In the genomic region with DNA sequence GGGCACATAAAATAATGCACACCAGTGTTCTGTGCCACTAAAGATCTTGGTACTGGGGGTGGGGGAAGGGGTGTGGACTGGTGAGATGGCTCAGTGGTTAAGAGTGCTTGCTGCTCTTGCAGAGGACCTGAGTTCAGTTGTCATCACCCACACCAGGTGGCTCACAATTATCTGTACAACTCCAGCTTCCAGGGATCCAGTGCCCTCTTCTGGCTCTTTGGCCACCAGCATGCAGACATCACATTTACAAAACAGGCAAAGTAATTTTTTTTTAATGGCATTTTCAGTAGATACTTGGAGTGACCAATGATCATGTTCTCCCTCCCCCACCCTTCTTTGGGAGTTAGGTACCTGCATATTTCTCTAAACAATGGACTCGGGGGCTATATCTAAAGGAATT, we compare ENCODE assay signal across 20 mouse cellular contexts. TPM values are rescaled to one million over a fixed set of nuclear protein-coding genes. Genes with fewer than 3 reads are reported as not detected.
DNase-seq lines count a peak whose midpoint lies in the region; ATAC-seq and TF ChIP-seq lines count a peak whose summit lies in the region.
"Had no signal": no experiment of that assay in that cellular context is flagged by ENCODE, and none has a peak within 500 bp of the region (broad histone marks: within the 10 kb centered on the region; RNA-seq: fewer than 3 reads in every experiment).

No protein-coding gene starts in this region.

- no peak for DNase-seq in gastrocnemius, adult 2 months
- DNase-seq in gastrocnemius, adult 8-10 months (ENCODE audit: low spot score in 2 of 2), result no peak
- DNase-seq in liver, adult 2 months (ENCODE audit: extremely low read depth, low read depth, low spot score), result peak; percentile 26
- peak; percentile 53 for DNase-seq in 416B (ENCODE audit: low read depth)
- peak; percentile 10 for DNase-seq in R1 (ENCODE audit: low read depth, low spot score)
- no peak for DNase-seq in testis, postnatal 10 days (ENCODE audit: low spot score)
- DNase-seq in gastrocnemius, postnatal 4 days (ENCODE audit: low spot score in 2 of 2), result no peak
- DNase-seq: B cell, adult 2 months; cerebellum, postnatal 25 days; gastrocnemius, postnatal 10 days; liver, embryonic 13.5 days; right cerebral cortex, postnatal 25 days; thymus, adult 2 months had no signal

- no peaks in the 10 kb centered on the region for H3K36me3 ChIP-seq in liver, adult 2 months (ENCODE audit: control insufficient read depth, insufficient read depth, low read length)
- no peaks in the 10 kb centered on the region for H3K36me3 ChIP-seq in liver, embryonic 12.5 days
- H3K36me3 ChIP-seq: embryonic facial prominence, embryonic 10.5 days; heart, embryonic 10.5 days; liver, embryonic 13.5 days; neural tube, embryonic 12.5 days had no signal

- peaks cover 4% of the 10 kb centered on the region for H3K4me1 ChIP-seq in liver, adult 2 months (ENCODE audit: control insufficient read depth, insufficient read depth, low read length)
- H3K4me1 ChIP-seq in liver, embryonic 12.5 days, result no peaks in the 10 kb centered on the region
- H3K4me1 ChIP-seq: embryonic facial prominence, embryonic 10.5 days; heart, embryonic 10.5 days; liver, embryonic 13.5 days; neural tube, embryonic 12.5 days had no signal

- intact Hi-C loops in gastrocnemius, adult 2 months (cut with DNase I), result no loop called here

- H3K27me3 ChIP-seq in liver, adult 2 months (ENCODE audit: control insufficient read depth, insufficient read depth, low read length), result no peaks in the 10 kb centered on the region
- peaks cover 10% of the 10 kb centered on the region for H3K27me3 ChIP-seq in liver, embryonic 12.5 days (replicated peaks)

- H3K4me3 ChIP-seq in gastrocnemius, adult 2 months, result no peak overlapping the region
- no peak overlapping the region for H3K4me3 ChIP-seq in liver, adult 2 months (ENCODE audit: insufficient read depth, low read depth, low read length)
- no peak overlapping the region for H3K4me3 ChIP-seq in liver, embryonic 12.5 days
- H3K4me3 ChIP-seq: embryonic facial prominence, embryonic 10.5 days; erythroblast, embryonic 14.5 days; heart, embryonic 10.5 days; liver, embryonic 13.5 days; megakaryocyte, embryonic 14.5 days; neural tube, embryonic 12.5 days had no signal

- H3K27ac ChIP-seq in gastrocnemius, adult 2 months, result no peak overlapping the region
- no peak overlapping the region for H3K27ac ChIP-seq in liver, adult 2 months (replicated peaks; ENCODE audit: insufficient read depth, low read depth, low read length)
- no peak overlapping the region for H3K27ac ChIP-seq in liver, embryonic 12.5 days
- H3K27ac ChIP-seq: embryonic facial prominence, embryonic 10.5 days; heart, embryonic 10.5 days; liver, embryonic 13.5 days; neural tube, embryonic 12.5 days had no signal

- H3K79me2 ChIP-seq in liver, adult 2 months (ENCODE audit: control insufficient read depth, insufficient read depth, low read length), result no peaks in the 10 kb centered on the region

- ATAC-seq in liver, embryonic 12.5 days, result no peak
- ATAC-seq: forebrain, embryonic 16.5 days had no signal

- TF ChIP-seq CTCF in gastrocnemius, adult 2 months (IDR thresholded peaks at IDR 0.05), result peak; percentile 43
- peak; percentile 55 for TF ChIP-seq CTCF in liver, adult 2 months (IDR thresholded peaks at IDR 0.05; ENCODE audit: low read depth, low read length)

- no peak overlapping the region for H3K4me2 ChIP-seq in liver, embryonic 12.5 days
- H3K4me2 ChIP-seq: liver, embryonic 13.5 days; neural tube, embryonic 12.5 days had no signal

- 86% methylated on average over 1 of the region's 1 CpGs for WGBS in liver, adult 2 months
- WGBS in liver, embryonic 12.5 days (ENCODE audit: insufficient replicate concordance), result 51% methylated on average over 1 of the region's 1 CpGs

- no peak for TF ChIP-seq POLR2A in liver, adult 2 months (IDR thresholded peaks at IDR 0.05; ENCODE audit: extremely low read depth, insufficient read depth, low read length)

- H3K9me3 ChIP-seq in liver, embryonic 12.5 days (replicated peaks), result no peaks in the 10 kb centered on the region
- H3K9me3 ChIP-seq: embryonic facial prominence, embryonic 10.5 days; heart, embryonic 10.5 days; liver, embryonic 13.5 days; neural tube, embryonic 12.5 days had no signal

- H3K9ac ChIP-seq in liver, adult 2 months (ENCODE audit: low read depth, low read length), result no peak overlapping the region
- H3K9ac ChIP-seq in liver, embryonic 12.5 days, result no peak overlapping the region
- H3K9ac ChIP-seq: liver, embryonic 13.5 days; neural tube, embryonic 12.5 days had no signal

RNA-seq across cellular contexts. Expression of gene Jak1, which starts 53.8 kb away (rescaled TPM):
- total RNA-seq in gastrocnemius, adult 2 months (2021), result 100 to 1,000 TPM in 1 of 2 experiments, 10 to 100 TPM in 1; 89.9 to 134 TPM
- total RNA-seq in gastrocnemius, adult 8-10 months (2022), result 100 to 1,000 TPM in 3 of 4 experiments, 10 to 100 TPM in 1; 92.6 to 112 (median 104) TPM
- 67.0 and 67.1 TPM in 2 replicates for total RNA-seq in liver, adult 2 months (2014; rRNA removed)
- polyA plus RNA-seq in liver, adult 2 months (2012; rRNA removed), result 19.2 and 21.7 TPM in 2 replicates
- 59.7 and 61.2 TPM in 2 replicates for polyA plus RNA-seq in liver, embryonic 12.5 days (2016; fragmentation: Nextera tagmentation; extraction: Ambion mirVana)
- total RNA-seq in gastrocnemius, postnatal 4 days (2021), result 100 to 1,000 TPM; 108 to 117 TPM

Comparison
In these comparisons a context has a peak if more than half of its experiments do, and no peak if none do; other contexts are left out.
1. DNase-seq: peak in liver, adult 2 months (single experiment), 416B (single experiment) and R1 (single experiment); none in gastrocnemius, adult 2 months (single experiment), gastrocnemius, adult 8-10 months (0 of 2), testis, postnatal 10 days (single experiment) and gastrocnemius, postnatal 4 days (0 of 2).